Mouse (Mus musculus) spleen, postnatal 36 days (tissue): ENCODE measurements at regions not wholly inside any gene's neighbourhood (a gene's known extent, or its start where the extent isn't known, plus 50 kb on each side); places are given as distances from the start of the nearest gene placed in this dataset.
A peak's percentile ranks its signal among the peaks of the same experiment; 100 is the strongest.

ENCODE experiments used
- DNase-seq, 2 experiments: peaks; one replicate each; pipeline ENCODE4 v3.0.0; 2022; ENCODE audit warnings: low spot score in 2 of 2, mixed read lengths in 1 of 2

DNA sequence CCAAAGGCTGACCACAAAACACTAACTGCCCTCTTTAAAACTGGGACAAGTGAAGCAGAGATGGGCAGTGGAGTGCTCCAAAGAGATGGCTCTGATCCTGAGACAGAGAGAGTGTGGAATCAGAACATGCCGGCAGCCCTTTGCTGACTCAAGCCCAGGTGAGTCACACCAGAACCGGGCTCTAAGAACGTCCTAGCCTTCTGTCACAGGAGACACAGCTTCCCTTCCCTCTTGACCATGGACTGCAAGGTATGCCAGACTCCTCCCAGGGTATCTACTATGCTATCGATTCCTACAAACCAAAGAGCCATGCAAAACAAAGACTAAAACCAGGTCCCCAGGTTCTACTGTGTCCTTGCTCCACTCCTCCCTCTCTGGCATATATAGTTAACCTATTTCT lies 98.0 kb downstream of the Dhx15 start:
- no peak for DNase-seq

DNA sequence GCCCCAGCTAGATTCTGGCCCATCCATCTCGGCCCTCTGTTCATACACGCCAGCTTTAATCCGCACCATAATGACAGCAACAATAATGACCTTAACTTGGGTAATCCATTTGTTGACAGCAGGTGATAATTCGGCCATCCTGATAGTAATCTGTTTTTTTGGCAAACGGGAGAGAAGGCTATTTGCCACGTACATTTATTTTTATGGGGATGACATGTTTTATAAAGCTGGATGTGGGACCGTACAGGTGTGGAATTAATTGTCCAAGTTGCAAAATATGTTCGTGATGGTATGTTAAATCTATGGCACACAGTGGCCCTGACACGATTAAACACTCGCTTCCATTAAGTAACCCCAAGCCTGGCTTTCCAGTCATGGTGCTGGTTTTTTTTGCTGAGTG lies 102.2 kb downstream of the Dhx15 start:
- DNase-seq = no peak

GRCm38 (mm10) chr5:52086766-52087429 lies 103.4 kb downstream of the Dhx15 start:
- no peak for DNase-seq

- no peak for DNase-seq
These were observed 110.0 kb downstream of the Dhx15 start for GRCm38 (mm10) chr5:52080268-52080667.

DNA sequence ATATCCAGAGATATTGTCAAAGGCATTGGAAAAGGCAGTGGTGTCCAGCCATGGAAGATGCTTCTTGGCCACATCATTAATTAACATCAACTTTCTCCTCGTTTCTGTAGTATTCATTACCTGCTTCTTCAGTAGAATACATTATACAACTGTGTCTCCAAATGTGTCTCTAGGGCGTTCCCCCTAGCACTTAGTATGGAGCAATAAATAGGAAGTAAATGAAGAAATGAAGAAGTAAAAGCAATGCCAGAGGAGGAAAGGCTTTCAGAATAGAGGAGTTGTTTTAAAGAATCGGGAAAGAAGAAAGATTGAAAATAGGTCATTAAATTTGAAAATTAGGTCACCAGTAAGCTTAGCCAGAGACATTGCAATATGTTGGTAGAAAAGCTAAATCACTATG lies 112.6 kb downstream of the Dhx15 start:
- no peak for DNase-seq

- no peak for DNase-seq
These were observed 115.2 kb downstream of the Dhx15 start for GRCm38 (mm10) chr5:52075096-52075495.

DNA sequence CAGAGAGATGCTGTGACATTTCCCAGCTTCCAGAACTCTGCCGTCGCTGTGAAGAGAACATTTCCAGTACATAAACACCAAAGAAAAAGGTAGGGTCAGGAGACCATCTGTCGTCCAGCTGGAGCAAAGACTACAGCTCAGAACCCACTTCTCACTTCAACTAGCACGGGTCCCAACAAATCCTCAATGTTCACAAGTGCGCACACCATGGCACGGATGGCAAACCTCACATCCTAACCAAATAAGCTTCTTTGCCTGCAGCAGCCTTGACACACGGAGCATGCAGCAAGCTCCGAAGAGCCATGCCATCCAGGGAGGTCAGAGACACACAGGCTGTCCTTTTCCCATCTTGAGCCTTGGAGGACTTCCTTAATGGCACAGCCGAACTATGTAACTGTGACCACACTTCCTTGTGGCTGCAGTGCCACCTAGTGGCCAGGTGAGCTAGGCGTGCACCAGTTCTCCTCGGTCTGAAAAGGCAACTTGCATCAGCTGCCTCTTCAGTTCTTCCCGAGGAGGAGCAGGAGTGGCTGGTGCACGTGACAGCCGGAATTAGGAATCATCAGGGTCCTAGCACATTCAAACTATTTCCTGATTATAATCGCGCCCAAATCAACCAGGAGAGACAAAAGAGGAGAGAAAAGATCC lies 125.4 kb downstream of the Dhx15 start:
- peak; percentile 21 to 31 for DNase-seq

DNA sequence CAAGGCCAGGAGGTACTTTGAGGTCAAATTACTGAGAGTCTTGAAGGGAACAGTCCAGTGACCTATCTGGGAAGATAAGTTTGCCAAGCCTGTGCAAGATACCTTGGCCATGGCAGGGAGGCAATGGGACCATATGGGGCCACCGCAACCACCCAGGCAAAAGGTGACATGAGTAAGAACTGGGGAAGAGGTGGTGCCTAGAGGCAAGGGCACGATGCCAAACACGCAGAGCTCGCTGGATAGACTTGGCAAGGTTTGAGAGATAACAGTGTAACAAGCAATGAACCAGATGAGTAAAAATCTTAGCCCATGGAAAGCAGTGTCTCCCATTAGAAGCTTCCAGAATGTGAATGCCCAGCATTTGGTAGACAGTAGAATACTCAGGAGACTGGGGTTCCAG lies 128.1 kb downstream of the Dhx15 start:
- no peak for DNase-seq

DNA sequence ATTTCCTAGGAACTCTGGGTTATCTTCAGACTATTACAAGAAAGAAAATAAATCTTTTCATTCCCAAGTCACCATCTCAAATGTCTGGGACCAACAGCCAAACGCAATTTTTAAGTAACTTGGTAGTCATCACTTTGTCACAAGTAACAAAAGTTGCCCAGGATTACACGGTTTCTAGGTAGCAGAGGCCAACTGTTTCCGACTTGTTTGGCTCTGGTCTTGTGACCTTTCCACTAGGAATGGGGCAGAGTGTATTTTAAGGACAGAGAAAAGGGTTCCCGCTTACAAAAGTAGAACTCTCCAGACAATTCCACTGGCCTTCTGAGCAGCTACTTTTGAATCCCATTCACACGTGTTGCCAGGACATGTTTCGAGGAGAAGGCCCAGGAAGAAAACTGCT lies 129.1 kb downstream of the Dhx15 start:
- no peak for DNase-seq

DNA sequence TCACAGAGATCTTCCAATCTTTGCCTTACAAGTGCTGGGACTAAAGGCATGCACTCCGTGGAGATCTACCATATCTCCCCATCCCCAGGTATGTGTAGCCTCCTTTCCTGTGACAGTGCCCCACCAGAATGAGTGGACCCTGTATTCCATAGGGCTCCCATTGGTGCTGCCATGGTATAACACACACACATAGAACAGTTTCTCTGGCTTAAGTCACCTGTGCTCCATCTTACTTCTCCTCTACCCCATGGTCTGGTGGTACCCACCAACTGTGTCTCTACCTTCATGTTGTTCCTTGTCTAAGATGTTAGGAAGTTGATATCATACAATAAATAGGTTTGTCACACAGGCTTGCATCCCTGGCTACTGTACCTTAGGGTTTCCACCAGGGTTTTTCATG lies 133.1 kb downstream of the Dhx15 start:
- no peak for DNase-seq

DNA sequence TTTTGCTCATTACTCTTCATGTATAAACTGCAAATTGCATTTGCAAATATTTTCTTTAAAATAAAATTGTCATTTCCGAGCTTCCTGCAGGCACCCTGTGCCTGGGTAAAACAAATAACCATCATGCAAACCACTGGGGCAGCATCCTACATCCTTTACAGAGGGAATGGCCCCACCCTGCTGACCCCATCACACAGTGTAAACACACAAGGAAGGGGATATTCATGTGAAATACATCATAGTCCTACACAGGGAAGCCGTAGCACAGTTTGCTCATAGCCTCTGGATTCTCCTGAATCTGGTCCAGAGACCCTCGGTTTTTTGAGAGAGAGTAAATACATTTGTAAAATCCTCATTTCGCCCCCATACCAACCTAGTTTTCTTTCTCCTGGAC lies 138.2 kb downstream of the Dhx15 start:
- no peak for DNase-seq

DNA sequence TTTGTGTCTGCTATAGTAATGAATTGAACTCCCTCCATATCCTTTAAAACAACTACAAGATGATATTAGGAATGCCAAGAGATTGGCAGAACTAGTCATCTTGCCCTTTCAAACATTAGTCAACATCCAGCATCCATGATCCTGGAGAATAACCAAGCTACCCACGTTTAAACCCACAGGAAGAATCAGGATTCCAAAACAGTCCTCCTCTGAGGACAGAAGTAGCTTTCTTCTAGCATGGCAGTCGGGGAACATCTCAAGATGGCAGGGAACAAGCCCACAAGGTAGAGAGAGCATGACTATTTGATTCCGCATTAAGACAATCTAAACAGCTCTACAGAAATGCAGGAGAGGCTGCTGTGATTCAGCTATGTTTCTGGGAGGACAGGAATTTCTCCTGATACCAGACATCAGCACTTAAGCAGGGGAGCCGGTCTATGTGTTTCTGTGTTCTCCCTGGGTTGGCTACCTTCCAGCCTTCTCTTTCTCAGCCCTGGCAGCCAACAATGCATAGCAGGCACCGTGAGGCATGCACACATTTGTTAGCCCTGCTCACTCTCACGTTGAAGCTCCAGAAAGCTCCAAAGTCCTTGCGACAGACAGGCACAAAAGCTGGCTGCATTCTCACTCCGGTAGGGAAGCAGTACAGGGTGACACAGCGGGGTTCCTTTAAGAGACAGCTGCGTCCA lies 138.8 kb downstream of the Dhx15 start:
- DNase-seq = no peak

DNA sequence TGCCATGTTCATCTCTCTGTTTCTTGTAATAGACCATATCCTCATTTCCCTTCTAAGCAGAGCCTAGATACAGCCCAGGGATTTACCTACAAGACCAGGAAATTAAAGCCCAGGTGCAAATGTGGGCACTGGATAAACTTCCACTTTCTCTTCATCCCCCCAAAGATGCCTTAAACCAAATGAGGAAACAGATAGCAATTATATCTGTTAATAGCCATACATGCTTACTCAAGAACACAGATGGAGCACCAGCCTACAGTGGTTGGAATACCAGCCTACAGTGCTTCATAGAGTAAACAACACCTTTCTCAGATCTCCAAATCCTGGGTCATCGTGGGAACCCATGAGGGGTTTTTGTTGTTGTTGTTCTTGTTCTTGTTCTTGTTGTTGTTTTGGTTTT lies 141.5 kb downstream of the Dhx15 start:
- no peak for DNase-seq

- no peak for DNase-seq
These were observed 143.6 kb downstream of the Dhx15 start for GRCm38 (mm10) chr5:52046704-52047103.

- no peak for DNase-seq
These were observed 146.2 kb downstream of the Dhx15 start for GRCm38 (mm10) chr5:52044101-52044500.

DNA sequence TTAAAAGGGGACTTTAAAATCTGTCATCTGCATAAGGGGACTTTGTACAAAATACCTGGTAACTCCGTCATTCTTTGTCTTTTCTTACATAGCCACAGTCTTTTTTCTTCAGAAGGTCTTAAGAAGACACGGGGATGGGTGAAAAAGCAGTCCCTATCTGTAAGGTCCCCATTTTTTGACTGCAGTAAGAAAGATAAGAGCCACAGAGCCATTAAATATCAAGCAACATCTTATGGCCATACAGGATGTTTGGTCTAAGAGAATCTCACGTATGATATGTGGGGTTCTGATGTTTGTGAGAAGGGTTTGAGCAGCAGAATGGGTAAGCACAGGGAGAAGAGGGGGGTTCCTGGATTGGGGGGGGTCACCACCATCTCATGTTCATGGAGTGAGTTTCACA lies 148.9 kb downstream of the Dhx15 start:
- no peak for DNase-seq

- no peak for DNase-seq
These were observed 149.6 kb downstream of the Dhx15 start for GRCm38 (mm10) chr5:52040427-52041312.

- DNase-seq = no peak
These were observed 155.0 kb downstream of the Dhx15 start for GRCm38 (mm10) chr5:52035339-52035738.

- DNase-seq = no peak
These were observed 162.8 kb downstream of the Dhx15 start for GRCm38 (mm10) chr5:52027478-52027877.

- no peak for DNase-seq
These were observed 164.2 kb downstream of the Dhx15 start for GRCm38 (mm10) chr5:52026148-52026547.

DNA sequence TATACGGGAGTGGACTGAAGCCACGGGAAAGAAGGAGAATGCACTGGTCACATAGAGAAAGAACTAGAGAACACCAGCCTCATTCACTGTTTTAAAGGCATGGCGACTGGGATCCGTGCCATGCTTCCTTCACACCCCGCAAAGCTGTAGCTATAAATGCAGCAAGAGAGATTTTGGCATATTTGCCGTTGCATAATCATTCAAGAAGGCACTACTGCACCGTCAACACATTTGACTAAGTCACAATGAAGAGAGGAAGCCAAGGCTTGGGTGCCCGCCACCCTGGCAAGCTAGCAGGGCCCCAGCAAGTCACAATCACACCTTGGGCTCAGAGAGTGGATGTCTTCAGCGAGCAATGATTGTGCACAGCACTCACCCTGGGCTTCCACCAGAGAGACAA lies 167.1 kb downstream of the Dhx15 start:
- no peak for DNase-seq

GRCm38 (mm10) chr5:52016992-52017391 lies 173.3 kb downstream of the Dhx15 start:
- no peak for DNase-seq
